Mouse (Mus musculus): ENCODE measurements at regions not wholly inside any gene's neighbourhood (a gene's known extent, or its start where the extent isn't known, plus 50 kb on each side); places are given as distances from the start of the nearest gene placed in this dataset.

DNA sequence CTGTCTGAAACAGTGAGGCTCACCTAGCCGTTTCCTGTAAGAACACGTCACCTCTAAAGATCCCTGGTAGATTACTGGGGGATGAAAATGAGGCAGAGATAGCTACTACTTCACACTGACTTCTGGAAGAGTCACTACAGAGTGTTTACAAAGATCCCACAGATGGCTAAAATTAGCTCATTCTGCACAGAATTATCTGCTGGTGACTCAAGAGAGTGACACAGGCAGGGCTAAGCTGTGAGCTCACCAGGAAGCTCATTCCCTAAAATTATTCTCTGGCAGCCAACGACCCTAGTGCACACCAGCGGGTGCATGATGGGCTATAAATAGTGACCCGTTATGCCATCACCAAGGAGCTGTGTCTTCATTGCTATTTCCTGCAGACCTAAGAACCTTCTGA is 53.2 kb upstream of the Ddah1 start:
- DNase-seq = no peak

DNA sequence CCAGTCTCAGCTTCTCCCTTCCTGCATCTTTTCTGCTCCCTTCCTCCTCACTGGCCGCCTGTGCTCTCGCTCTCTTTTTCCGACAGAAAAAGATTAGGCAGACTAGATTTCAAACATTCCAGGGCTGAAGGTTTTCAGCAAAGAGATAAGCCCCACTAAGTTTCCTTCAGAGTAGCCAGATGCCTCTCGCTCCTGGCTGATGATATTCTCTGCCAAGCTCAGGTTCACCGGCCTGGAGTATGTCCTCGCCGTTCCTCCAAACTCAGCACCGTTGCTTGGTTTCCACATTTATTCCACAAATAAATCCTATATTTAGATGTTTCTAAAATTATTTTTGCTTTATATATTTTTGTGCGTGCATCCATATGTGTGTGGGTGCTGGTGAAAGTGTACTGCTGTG is 54.3 kb upstream of the Ccn1 start:
- no peak for DNase-seq

DNA sequence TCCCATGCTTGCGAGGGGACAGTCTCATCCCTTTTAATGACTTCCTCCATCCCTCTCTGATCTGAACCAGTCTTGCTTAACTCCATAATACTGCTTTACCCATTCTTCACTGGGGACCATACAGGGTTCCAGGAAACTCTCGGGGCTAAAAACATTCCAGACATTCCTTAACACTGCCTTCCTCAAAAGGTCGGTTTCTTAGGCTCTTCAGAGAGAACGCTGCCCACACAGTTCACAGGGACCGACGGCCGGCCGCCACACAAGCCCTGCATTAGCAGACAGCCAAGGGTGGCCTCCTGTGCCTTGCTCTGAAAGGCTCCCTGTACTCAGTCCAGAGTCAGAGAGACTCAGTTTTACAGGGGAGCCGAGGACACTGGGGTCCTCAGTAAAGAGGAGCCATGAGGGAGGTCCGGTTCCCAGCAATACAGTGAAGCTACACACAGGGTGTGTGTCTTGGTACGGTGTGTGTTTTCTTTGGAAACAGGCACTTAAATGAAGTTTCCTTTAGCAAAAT is 53.7 kb upstream of the Ccn1 start:
- DNase-seq = peak in 1 of 2 experiments; percentile 38

DNA sequence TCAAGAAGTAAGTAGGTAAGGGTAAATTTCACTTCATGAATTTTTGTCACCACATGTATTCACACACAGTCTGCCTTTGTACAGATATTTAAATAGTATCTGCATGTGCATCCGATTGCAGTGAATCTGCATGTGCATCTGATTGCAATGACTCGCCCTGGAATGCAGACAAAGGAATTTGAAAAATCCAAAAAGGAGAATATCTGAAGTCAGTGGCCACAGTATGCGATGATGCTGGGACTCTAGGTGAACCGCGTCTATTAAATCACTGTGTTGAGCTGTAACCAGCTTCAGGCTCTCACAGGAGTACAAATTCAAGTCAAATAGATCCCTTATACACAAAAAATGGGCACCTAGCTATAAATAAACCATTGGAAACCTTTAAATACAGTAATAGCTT is 53.0 kb upstream of the Ccn1 start:
- no peak for DNase-seq

DNA sequence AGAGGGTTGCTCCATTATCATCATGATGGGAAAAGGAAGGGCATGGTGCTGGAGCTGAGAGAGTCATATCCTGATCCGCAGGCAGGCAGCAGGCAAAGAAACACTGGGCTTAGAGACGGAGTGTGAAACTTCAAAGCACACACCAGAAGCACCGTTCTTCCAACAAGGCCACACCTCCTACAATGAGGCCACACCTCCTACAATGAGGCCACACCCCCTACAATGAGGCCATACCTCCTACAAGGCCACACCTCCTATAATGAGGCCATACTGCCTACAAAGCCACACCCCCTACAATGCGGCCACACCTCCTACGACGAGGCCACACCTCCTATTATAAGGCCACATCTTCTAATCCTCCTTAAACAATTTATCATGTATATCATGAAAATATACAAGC is 52.2 kb upstream of the Ccn1 start:
- no peak for DNase-seq
